Mouse (Mus musculus): ENCODE measurements around the gene Cryba4. TPM values are rescaled to one million over a fixed set of nuclear protein-coding genes. Genes with fewer than 3 reads are reported as not detected.
A peak's percentile ranks its signal among the peaks of the same experiment; 100 is the strongest.

The Cryba4 gene
- polyA plus RNA-seq, 1 experiment = 1.1 TPM

DNA sequence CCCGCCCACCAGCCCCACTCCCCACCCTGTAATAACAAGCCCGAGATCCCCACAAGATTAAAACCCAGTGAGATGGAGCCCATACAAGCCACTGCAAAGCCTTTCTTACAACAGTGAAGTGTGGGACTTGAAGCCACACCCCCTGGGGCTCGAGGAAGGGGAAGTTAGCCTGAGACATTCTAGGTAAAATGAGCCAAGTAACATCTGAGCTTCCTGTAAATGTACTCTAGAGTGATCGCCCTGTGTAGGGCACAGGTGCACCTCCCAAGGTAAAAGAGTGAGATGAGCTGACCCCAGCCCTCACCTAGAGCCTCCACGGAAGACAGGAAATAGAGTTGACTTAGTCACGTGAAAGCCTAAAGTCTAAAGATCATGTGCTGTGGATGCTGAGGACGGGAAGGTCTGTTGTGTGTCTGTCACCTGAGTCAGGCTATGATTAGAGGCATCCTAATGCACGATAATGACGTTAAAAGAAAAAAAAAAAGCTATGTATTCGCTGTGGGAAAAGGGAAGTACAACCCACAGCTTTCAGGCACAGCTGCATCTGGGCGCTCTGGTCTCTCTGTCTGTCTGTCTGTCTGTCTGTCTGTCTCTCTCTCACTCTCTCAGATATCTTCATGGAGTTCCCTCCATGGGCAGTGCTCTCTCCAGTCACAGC is 34.8 kb upstream of the Cryba4 start:
- no peak for DNase-seq (ENCODE audit: low read depth, low spot score)
- WGBS = 37% methylated on average over 11 of the region's 11 CpGs

DNA sequence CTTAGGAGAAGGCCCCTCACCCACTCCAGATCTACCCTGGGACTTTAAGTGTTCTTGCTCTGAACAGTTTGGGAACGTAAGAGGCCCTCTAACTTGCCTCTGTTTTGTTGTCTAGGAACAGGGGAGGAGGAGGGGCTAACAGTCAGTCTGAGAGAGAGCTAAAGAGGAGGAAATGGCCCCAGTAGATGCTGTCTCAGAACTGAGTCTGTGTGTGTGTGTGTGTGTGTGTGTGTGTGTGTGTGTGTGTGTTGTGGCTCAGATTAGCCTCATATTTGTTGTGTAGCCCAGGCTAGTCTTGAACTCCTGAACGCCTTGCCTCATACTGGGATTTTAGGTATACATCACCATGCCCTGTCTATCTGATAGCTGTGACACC is 34.3 kb upstream of the Cryba4 start:
- WGBS = 85% methylated on average over 2 of the region's 2 CpGs
- DNase-seq (ENCODE audit: low read depth, low spot score) = no peak

DNA sequence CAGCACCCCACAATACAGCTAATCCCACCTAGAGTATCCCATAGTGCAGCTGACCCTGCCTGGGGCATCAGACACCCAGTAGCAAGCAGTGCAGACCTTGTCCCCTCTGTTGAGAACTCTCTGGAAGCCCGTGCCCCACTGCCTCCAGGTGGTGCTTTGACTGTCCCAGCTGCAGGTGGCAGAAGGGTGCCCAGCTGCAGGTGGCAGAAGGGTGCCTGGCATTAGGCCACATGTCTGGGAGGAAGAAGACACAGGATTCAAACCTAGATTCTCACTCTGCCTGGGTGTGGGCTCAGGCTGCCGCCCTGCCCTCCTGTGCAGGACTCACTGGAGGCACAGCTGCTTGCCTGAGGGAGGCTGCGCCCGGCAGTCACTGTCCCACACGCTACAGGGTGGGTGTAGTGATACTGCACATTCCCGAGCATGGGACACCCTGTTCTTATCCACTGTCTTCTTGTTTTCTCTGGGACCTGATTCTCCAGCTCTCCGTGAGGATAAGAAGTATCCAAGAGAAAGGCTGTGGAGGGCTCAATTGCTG is 33.3 kb upstream of the Cryba4 start:
- 74% methylated on average over 7 of the region's 7 CpGs for WGBS
- no peak for DNase-seq (ENCODE audit: low read depth, low spot score)

DNA sequence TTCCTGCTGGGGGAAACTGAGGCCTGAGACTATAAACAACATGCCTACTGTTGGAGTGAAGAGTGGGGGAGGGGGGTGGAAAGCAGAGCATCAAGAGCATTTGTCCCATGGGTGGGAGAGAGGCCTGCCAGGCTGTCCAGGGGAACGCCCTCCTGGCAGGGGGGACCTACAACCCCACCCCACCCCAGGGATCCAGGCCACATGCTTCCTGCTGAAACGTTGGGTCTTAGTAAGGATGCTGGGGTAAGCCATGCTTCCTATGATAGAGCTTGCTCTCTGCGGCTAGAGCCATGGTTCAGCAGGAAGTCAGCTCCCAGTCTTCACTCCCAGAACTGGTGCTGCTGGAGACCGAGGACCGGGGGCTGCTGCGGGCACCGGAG is 31.9 kb upstream of the Cryba4 start:
- no peak for DNase-seq (ENCODE audit: low read depth, low spot score)
- WGBS = 79% methylated on average over 7 of the region's 7 CpGs

DNA sequence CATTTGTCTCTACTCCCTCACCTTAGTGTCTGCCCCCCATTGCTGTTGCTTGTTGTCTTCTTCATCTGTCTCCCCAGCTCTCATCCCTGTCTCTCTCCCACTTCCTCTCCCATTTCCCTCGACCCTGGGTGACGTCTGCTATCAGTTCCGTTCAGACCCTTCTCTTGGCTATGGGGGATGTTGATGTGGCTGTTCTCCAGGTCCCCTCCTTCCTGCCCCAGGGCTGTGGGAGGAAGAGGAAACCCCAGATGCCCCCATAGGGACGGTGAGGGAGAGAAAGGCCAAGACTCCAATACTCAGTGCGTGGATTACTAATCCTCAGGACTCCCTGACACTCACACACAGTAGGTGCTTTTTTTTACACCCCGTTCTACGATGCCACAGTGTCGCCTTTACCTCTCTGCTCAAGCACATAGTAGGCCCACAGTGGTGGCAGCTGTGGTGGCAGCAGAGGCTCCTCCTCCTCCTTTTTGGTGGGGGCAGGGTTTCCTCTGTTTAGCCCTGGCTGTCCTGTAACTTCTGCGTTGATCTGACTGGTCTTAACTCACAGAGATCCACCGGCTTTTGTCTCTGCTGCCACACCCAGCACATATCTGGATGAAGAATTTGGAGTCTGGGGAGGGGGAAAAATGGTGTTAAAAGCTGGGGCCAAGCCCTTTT is 31.4 kb upstream of the Cryba4 start:
- no peak for DNase-seq (ENCODE audit: low read depth, low spot score)
- 73% methylated on average over 10 of the region's 10 CpGs for WGBS

DNA sequence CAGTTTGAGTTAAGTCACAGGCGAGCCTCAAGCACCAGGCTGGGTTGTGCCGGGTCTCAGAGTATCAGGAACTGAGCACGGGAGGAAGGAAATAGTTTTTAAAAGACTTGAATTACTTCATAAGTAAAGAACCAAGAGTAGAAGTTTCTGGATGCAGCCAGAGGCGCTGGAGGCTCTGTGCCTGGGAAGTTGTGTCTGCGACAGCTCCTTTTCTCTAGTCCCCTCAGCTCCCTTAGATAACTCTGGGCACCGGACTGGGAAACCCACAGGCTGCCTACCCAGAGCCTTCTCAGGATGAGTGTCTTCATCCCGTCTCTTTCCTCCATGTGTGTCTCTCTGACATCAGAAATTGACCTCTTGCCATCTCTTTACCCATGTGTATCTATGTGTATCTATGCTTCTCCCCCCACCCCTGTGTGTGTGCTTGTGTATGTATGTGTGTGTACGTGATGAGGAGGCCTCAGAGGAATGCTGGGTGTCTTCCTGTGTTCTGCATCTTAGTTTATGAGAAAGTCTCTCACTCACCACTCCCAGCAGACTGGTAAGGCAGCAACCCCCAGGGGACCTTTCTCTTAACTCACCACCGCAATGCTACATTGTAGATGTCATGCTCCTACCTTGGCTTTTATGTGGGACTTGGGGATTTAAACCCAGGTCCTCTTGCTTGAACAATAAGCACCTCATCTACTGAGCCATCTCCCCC is 30.6 kb upstream of the Cryba4 start:
- 65% methylated on average over 9 of the region's 9 CpGs for WGBS
- no peak for DNase-seq (ENCODE audit: low read depth, low spot score)

DNA sequence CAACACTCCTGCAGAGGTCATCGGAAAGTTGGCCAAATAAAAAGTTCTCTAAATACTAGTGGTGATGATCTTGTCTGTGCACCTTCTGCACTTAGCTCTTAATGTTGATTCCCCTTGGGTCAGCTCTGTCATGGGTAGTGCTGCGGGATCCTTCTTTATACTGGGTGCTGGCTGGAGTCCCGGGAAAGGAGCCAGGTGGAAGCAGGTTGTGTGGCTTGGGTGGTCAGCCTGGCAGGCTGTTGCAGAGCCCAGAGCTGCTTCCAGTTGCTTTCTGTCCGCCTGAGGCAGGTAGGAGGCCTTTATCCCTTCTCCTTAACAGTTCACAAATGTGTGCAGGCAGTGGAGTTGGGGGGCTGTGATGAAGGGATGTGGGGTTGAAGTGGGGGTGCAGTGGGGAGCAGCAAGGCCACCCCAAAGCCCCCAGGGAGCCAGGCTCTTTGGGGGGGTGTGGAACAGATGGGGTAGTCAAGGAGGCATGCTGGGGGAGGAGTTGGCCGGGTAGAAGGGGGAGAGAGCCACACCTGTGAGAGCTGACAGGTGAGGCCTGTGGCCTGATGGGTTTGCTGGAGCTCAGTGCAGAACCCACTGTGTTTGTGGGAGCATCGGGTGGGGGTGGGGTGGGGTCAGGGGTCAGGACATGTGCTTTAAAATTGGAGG is 29.9 kb upstream of the Cryba4 start:
- DNase-seq (ENCODE audit: low read depth, low spot score) = no peak
- 46% methylated on average over 6 of the region's 6 CpGs for WGBS

DNA sequence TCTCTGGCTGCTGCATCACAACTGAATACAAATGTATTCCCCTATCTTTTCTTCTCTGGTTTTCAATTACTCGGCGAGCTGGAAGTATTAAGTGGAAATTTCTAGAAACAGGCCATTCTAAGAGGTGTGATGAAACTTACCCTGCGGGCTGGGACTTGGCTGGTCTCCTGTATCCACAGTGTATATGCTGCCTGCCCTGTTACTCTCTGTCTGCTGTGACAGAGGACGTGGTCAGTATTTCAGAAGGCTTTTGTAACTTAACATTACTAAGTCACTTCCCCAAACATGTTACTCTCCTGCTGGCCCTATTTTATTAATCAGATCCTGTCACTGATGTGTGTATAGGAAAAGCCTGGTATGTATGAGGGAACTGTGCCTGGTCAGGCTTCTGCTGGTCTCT is 29.4 kb upstream of the Cryba4 start:
- 79% methylated on average over 4 of the region's 4 CpGs for WGBS
- DNase-seq (ENCODE audit: low read depth, low spot score) = no peak

DNA sequence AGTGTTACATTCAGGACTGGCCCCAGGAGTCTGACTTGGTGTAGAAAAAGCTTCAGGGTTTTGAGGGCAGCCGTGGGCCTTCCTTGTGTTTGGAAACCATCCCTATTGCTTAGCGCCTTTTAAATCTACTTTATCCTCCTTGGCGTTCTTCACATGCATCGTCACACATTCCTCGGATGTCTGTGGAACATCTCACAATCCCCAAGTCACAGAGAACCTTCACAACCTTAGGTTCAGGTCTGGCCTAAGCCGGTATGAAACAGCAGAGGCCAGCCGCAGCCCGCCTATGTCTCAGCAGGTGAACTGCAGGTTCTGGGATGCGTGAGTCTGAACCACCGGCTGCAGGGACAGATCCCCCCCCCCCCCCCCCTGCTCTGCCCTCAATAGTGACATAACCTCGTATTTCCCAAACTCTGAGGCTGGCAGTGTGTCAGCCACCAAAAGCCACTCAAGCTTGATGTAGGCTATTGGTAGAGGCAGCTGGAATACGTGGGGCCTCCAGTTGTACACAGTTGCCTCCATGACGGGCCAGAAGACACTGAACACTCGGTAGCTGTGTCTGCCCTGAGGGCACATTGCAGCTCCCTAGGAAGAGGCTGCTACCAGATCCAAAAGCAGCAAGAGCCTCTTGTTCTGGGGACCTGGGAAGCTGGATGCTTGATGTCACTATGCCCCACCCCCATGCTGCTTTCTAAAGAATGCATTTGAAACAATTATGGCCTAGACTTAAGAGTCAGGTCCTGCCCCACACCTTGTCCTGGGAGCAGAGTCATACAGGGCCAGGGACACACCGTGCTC is 28.7 kb upstream of the Cryba4 start:
- WGBS = 66% methylated on average over 15 of the region's 15 CpGs

DNA sequence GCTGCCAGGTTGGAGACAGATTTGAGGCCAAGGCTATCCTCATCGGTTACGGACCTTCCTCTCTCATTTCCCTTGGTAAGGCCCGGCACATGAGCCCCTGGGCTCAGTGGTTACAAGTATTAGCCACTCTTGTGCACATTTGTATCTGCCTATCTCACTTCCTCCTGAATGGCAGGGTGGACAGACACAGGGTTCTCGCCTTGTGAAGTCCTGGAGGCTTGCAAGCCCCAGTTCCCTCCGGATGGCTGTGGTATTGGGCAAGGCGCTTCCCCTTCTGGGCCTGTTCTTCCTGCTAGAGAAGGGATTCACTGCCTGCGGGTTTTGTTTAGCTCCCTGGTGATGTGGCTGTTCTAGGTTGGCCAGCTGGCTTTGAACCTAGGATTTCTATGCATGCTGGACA is 27.8 kb upstream of the Cryba4 start:
- 75% methylated on average over 7 of the region's 7 CpGs for WGBS
- no peak for DNase-seq (ENCODE audit: low read depth, low spot score)

More for the DNA sequence above, 28.7 kb upstream of the Cryba4 start:
- DNase-seq (ENCODE audit: low read depth, low spot score) = no peak

DNA sequence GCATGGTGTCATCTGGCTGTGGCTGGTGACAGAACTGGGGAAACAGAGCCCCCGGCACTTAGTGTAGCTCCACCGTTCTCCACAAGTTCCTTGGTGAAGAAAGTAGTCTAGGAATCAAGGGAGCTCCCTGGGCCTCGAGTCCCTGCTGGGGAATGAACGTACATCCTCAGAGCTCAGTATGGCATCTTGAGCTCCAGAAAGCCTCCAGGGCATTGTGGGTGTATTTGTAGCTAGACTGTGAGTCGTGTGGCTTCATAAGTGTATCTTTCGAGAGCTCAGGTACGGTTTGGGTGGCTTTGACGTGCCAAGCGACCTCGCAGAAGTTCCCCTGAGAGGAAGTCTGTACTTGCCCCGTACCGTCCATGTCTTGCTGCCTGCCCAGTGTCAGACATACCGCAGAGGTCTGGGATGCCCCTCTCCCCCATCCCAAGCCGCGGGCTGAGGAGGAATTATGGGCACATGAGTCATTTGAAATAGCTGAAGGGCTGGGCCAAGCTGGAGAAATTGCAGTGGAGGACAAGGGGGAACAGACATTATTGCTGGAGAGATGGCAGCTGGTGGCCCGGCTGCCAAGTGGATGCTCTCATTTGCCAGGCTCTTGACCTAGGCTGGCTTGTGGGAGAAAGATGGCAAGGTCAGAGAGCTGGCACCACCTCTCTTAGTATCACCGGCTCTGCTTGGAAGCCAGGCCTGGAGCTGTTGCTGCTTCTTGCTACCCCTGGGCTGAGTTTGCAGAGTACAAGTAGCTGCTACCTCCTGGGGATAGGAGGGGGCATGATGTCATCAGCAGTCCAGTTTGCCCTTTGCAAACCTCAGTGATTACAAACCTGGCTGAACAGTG is 27.1 kb upstream of the Cryba4 start:
- no peak for DNase-seq (ENCODE audit: low read depth, low spot score)
- 76% methylated on average over 17 of the region's 17 CpGs for WGBS

DNA sequence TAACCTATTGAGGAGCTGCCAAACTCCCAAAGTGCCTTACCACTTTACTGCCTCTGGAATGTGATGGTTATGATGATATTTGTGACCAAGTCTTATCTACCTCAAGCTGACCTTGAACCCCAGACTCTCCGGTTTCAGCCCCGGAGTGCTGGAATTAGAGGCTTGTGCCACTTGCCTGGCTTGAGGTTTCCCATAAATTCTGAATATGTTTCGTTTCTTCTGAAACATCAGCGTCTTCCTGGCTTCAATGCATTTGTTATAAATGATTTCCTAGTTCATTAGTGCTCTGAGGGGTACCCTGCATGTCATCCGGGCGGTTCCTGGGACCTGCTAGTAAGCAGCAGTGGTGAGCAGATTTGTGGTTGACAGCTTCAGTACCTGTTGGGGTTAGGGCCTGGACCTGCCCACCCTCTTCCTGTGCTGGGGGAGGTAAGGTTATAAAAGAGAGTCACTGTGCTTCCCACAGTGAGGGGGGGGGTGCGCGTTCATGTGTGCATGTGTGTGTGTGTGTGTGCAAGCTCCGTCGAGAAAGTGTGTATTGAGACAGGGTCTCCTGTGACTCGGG is 25.7 kb upstream of the Cryba4 start:
- DNase-seq (ENCODE audit: low read depth, low spot score) = no peak
- 71% methylated on average over 11 of the region's 11 CpGs for WGBS

DNA sequence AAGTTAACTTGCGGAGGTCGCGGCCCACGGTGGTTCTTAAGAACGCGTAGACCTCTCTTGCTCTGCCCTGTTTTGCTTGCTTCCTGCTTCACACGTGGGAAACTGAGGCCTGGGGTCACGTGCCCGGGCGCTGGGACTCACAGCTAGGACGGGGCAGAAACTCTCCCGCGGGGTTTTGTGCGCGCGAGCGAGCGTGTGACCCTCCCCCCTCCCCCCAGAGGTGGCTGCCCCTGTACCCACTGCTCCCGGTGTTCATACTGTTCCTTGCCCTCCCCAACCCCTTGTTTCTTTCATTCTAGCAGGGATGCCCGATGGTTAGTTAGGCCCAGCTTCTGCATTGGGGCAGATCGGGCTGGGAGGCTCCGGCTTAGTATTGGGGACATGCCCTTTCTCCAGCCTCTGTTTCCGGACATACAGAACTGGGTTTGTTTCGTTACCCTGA is 24.6 kb upstream of the Cryba4 start:
- 2% methylated on average over 24 of the region's 24 CpGs for WGBS
- no peak for DNase-seq (ENCODE audit: low read depth, low spot score)

DNA sequence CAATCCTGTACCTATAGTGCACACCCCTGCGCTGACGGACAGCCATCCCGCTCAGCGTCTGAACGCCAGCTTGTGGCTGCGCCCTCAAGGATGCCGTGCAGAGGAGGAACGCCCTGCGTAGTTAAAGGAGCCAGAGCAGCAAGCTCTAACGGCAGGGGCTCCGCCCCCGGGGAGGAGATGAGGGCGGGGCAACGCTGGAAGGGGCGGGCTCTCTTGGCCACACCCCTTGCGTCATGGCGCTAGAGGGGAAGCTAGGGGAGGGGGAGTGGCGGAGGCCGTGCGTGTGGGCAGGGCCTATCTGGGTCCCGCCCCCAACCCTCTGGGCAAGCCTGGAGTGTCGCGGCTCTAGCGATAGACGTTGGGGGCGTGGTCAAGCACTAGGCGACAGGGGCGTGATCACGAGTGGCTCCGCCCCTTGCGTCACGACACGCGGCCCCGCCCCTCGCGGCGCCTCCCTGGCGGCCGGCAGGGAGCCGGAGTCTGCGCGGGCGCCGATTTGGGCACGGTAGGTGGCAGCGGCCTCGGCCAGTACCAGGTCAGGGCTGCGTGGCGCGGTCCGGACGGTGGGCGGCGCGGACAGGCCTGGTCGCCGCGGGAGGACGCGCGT is 24.1 kb upstream of the Cryba4 start, which contains the start of gene Tpst2:
Gene Tpst2, plus strand, starts transcription at position 425 of the 607 bp plus-strand sequence.
- under 1% methylated on average over 61 of the region's 62 CpGs for WGBS
- peak; percentile 94 for DNase-seq (ENCODE audit: low read depth, low spot score)

DNA sequence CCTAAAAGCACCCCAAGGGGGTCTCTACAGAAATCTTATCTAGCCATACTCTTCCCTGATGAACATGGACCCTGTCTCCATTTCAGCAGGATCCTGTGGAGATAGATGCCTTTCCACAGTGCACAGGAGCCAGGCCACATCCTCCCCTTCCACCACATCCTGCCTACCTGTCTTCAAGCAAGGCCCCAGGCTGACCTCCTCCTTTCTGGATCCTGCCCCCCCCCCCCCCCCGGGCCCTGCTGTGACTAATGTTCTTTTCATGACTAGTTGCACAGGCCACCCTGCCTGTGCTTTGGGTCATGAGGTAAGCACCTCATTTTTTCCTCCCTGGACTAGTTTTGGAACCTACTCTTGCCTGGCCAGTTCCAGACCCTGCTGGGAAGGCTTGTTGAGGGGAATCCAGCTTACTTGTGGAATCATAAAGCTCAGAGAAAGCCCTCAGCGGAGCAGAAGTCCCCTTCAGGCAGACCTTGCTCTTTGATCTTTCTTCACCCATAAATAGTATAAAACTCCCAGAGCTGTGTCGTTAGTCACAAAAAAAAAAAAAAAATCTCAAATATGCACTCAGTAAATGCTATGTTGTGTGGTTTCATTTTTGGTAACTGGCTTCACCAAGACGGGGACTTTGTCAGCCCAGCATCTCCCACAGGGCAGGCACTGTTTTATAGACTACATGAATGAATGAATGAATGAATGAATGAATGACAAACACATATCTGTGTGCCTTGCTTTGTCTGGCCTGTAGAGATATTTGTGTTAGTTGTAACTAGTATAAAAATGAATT is 22.9 kb upstream of the Cryba4 start:
- no peak for DNase-seq (ENCODE audit: low read depth, low spot score)
- WGBS = 24% methylated on average over 4 of the region's 4 CpGs

DNA sequence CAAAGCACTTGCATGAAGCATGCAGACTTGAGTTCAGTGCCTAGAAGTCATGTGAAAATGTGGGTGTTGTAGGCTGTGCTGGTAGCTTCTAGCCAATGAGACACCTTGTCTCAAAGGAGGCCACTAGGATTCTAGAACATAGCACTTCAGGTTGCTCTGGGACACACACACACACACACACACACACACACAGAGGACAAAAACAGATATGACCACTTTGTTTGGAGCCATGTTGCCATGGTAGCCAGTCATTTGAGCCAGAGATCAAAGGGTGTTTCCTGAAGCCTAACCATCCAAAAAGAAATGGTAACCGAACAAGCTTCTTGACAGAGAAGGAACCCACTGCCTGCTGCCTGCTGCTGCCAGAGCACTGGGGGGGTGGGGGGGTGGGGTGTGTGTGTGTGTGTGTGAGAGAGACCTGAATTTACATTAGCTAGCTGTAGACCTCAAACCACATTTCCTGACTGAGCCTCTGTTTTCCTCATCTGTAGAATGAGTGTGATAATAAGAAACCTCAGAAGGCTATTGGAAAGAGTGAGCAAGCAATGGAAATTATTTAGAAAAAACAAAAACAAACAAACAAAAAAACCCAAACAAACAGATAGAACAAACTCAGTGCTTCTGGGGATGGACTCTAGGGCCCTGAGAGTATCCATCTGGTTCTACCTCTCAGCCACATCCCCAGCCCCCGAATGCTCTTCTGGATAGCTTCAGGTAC is 21.6 kb upstream of the Cryba4 start:
- DNase-seq (ENCODE audit: low read depth, low spot score) = no peak
- WGBS = 33% methylated on average over 2 of the region's 2 CpGs

All from large intestine, adult 2 months (tissue).